Mouse (Mus musculus): ENCODE results near the gene Tpst1.
"Not testable (repeated sequence)": the region's sequence is repeated elsewhere in the genome, so short reads cannot be mapped to it uniquely, and the experiment has no call there.

The Tpst1 gene

DNA sequence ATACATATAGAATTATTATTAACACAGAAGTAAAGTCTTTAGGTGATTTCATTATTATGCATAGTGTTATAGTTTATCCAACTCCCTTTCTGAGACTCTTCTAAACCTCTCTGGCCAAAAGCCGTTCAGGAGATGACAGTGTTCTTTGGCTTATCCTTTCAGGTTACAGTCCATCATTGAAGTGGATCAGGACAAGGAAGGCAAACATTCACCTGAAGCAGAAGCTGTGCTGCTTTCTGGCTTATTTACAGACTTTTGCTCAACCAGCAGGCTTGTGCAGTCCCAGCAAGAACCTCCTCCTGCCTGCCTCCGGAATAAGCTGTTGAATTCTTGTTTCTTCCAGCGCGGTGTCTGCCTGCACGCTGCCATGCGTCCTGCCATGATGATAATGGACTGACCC is at the start of gene Tpst1:
Gene Tpst1 (plus strand): TSS at position 301 of the 400 bp plus-strand sequence.
- DNase-seq (ENCODE audit: extremely low spot score), result no peak

- peak; percentile 88 for DNase-seq (ENCODE audit: extremely low spot score)
These were observed 49.2 kb upstream of the Tpst1 start for GRCm38 (mm10) chr5:130023767-130024539.

DNA sequence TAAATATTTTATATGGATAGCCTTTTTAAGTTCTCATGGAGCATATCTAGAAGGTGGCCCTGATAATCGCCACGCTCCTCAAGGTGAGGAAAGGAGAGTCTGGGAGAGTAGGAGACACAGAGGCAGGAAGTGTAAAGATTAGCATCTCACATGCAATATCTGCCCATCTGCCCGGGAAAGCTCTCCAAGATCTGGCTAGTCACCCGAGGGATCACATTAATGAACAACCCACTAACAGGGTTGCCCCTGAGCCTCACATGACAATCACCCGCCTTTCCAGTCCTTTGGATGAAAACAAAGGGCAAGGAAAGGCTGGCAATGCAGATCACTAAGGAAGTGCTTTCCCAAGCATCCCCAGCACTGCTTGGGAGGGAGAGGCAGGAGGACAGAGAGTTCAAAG is 46.0 kb upstream of the Tpst1 start:
- no peak for DNase-seq (ENCODE audit: extremely low spot score)

- no peak for DNase-seq (ENCODE audit: extremely low spot score)
These were observed 45.4 kb upstream of the Tpst1 start for GRCm38 (mm10) chr5:130027696-130028095.

- peak; percentile 87 for DNase-seq (ENCODE audit: extremely low spot score)
These were observed 43.8 kb upstream of the Tpst1 start, which contains the start of the genes Asl and Crcp for GRCm38 (mm10) chr5:130029142-130029897. Gene Asl (minus strand): TSS chr5:130029247. Gene Crcp (plus strand): TSS chr5:130029290.

- no peak for DNase-seq (ENCODE audit: extremely low spot score)
These were observed 41.4 kb upstream of the Tpst1 start for GRCm38 (mm10) chr5:130031410-130032390.

GRCm38 (mm10) chr5:130033869-130034268 is 39.3 kb upstream of the Tpst1 start:
- DNase-seq (ENCODE audit: extremely low spot score), result no peak

DNA sequence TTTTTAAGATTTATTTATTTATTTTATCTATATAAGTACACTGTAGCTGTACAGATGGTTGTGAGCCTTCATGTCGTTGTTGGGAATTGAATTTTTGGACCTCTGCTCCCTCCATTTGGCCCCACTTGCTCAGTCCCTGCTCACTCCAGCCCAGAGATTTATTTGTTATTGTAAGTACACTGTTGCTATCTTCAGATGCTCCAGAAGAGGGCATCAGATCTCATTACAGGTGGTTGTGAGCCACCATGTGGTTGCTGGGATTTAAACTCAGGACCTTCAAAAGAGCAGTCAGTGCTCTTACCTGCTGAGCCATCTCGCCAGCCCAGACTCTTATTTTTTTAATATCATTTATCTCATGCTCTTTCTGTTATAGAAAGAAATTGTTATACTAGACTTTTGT is 36.8 kb upstream of the Tpst1 start:
- not testable (repeated sequence) for DNase-seq (ENCODE audit: extremely low spot score)

GRCm38 (mm10) chr5:130037752-130038455 is 35.2 kb upstream of the Tpst1 start:
- DNase-seq (ENCODE audit: extremely low spot score), result peak; percentile 63

GRCm38 (mm10) chr5:130040797-130041196 is 32.3 kb upstream of the Tpst1 start:
- no peak for DNase-seq (ENCODE audit: extremely low spot score)

DNA sequence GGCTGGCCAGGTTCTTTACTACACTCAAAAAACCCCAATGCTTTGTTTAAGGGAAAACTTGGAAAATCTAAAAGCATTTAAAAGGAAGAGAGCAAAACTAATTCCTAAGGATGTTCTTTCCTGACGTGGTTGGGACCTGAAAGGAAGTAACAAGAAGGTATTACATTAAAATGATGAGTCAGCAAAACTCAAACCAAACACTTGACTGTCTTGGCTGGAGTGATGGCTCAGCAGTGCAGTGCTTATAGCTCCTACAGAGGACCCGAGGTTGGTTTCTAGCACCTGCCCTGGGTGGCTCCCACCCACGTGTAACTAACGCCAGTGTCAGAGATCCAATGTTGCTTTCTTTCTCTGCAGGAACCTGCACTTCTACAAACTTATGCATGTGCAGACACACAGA is 31.9 kb upstream of the Tpst1 start:
- no peak for DNase-seq (ENCODE audit: extremely low spot score)

DNA sequence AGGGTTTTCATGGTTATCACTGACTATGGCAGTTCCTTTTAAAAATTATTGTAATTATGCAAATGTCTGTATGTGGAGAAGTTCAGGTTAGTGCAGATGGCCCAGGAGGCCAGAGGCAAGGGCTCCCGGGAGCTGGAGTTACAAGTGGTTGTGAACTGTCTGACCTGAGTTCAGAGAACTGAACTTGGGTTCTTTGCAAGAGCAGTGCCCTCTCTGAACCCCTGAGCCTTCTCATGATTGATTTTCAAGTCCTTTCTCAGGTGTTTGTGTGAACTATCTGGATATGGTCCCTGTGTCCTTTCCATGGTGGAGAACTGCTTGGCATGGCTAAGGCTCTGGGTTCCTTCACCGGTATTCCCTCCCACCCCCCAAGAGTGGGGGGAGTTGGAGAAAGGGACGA is 29.4 kb upstream of the Tpst1 start:
- no peak for DNase-seq (ENCODE audit: extremely low spot score)

- no peak for DNase-seq (ENCODE audit: extremely low spot score)
These were observed 28.9 kb upstream of the Tpst1 start for GRCm38 (mm10) chr5:130044201-130044695.

DNA sequence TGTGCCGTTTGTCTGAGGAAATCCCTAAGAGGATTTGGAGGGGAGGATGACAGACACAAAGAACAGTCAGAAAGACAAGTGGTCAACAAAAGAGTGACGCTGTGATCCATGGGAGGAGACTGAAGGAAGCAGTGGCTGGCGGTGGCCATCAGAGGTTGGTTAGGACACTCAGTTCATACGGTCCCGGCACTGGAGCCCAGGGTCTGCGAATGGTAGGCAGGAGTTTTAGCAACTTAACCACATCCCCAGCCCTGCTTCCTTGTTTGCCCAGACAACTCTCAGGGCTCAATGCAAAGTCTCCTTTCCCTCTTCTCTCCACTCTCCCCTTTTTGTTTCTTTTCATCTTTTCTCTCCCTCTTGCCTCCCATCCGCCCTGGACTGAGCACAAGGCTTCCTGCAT is 27.0 kb upstream of the Tpst1 start:
- no peak for DNase-seq (ENCODE audit: extremely low spot score)

- DNase-seq (ENCODE audit: extremely low spot score), result no peak
These were observed 26.5 kb upstream of the Tpst1 start for GRCm38 (mm10) chr5:130046589-130046988.

DNA sequence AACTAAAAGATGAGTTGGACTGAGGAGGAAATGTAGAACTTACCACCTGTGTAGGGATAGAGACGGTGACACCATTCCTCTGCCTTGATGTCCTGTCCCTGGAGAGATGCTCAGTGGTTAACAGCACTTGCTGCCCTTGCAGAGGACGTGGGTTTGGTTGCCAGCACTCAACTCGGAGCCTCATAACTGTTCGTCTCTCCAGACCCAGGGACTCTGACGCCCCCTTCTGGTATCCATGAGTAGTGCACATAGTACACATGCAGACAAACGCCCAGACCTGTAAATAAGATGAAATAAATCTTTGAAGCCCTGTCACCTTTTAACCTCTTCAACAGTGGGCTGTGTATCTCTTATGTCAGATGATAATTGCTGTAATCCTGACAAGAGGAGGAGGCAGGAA is 26.1 kb upstream of the Tpst1 start:
- no peak for DNase-seq (ENCODE audit: extremely low spot score)

DNA sequence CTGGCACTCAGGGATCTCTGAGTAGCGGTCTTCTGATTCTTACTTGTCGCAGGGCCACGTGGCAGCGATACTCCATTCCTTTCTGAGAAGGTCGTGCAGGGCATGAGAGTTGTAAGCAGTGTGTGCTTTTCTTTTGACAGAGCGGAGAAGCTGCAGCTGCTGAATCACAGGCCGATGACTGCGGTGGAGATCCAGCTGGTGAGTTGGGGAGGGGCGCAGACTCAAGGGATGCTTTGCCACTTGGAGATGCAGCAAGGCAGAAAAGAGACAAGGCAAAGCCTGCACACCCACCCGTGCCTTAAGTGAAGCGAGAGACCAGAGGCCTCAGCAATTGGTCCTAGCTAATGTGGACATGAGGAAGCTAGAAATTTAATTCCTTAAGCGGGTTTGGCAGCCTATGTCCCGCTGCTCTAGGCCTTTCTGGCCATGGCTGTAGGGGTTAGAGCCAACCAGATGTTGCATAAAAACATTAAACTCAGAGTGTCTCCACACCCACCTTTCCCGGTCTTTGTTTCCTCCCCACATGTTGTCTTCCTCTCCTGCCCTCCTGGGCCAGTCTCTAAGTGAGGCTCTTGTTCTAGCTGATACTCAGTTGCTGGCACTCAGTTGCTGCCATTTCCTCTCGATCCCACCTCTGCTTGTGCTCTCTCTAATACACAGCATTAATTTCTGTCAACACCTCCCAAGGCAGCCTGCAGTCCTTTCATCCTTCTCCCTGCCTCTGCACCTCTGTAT is 24.2 kb upstream of the Tpst1 start:
- no peak for DNase-seq (ENCODE audit: extremely low spot score)

GRCm38 (mm10) chr5:130050416-130050815 is 22.7 kb upstream of the Tpst1 start:
- no peak for DNase-seq (ENCODE audit: extremely low spot score)

DNA sequence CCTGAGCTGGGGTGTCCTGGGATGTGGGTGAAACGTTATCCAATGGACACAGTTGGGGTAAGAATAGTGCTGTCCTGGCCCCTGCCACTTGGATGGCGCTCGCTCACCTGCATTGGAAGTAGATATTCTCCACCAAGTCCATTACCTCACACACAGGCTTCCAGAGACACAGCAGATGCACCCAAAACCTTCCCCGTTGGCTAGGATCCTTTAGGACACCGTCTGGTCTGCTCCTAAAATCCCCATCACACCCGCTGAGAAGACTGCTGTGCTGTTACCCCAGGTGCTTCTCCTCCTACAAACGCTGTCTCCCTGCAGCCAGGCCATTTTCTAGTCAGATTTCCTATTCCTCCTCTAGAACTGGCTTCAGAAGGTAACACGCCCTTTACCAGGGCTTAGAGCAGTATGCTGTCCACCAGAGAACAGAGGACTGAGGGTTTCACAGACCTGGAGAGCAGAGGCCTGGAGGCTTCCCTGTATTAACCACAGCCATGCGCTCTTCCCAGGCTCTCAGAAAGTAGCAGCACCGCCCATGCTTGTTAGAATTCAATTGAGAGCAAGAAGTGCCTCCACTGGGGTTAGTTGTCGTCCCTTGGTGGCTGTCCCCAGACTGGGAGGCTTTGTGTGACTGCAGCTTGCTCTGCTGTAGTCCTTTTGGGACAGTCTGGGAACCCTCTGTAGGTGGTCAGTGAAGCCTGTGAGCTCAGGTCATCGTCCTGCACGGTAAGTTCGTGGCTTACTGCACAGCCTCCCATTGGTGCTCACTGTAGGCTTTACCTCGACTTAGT is 21.9 kb upstream of the Tpst1 start:
- DNase-seq (ENCODE audit: extremely low spot score), result no peak
